Mouse (Mus musculus): ENCODE data around the gene Tnf. TPM values are rescaled to one million over a fixed set of nuclear protein-coding genes. Genes with fewer than 3 reads are reported as not detected.

The Tnf gene
- total RNA-seq, 2 experiments from 2014 or later: 0.36 to 0.83 TPM

DNA sequence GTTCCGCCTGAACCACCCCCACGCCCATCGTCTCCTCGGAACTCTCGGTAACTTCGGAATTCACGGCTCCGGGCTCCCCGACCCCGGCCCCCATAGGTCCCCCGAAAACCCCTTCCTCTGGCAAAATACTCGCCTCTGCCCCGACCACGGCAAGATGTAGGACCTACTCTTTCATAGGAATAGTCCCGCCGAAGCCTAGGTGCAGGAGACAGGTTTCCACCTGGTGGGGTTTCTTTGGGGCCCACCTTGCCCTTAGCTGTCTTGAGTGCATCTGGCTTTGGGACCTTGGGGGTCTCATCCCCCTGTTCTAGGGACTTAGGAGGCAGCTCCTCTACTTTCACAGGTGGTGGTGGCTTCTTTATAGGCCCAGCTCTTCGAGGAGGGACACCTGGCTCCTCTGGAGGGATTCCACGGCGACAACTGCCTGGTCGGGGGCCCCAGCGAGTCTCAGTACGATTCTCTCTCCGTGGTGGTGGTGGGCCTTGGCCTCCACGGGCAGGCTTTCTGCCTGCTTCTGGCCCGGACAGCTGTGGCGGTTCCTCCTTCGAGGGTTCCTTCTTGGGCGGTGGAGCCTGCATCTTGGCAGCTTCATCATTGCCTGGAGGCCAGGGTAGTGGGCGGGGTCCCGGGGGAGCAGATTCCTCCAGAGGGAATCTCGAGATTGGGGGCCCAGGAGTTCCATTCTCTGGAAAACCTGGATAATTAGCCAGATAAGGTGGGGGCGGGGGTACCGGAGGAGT lies 45.2 kb downstream of the Tnf start:
- no peak for DNase-seq (ENCODE audit: low spot score in 2 of 2)

DNA sequence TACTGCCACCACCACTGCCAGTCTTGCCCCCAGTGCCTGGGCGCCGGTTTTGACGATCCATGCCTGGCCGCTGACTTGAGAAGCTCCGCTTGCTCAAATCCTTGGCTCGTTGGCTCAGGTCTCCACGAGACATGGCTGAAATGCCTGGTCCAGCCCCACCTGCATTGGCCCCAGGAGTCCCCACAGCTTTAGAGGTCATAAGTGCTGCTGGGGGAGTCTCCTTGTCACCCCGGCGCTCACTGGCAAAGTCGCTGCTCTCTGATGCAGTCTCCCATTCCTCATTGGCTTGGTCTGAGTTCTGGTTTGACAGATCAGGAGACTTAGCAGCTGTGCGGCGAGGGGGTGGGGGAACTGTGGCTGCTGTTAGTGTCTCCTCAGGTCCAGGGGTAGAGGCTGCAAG lies 46.4 kb downstream of the Tnf start:
- DNase-seq (ENCODE audit: low spot score in 2 of 2): no peak

- no peak for DNase-seq (ENCODE audit: low spot score in 2 of 2)
Measured at GRCm38 (mm10) chr17:35154616-35155015, 47.2 kb downstream of the Tnf start.

DNA sequence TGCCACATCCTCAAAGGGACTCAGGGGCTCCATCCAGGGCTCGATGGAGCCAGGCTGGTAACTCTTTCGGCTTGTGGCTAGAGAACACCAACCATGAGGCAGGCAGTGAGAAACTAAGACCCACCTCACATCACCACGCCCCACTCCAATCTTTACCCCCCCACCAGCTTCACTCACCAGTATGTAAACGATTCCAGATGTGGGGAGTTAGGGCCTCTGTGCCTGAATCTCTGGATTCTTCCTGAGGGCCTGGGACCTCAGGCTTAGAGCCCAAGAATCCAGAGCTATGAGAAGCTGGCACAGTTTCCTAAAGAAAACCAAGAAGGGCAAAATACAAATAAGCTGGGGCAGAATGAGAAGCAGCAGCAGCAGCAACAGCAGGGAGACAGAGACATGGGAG lies 47.9 kb downstream of the Tnf start:
- no peak for DNase-seq (ENCODE audit: low spot score in 2 of 2)

GRCm38 (mm10) chr17:35153077-35153476 lies 48.7 kb downstream of the Tnf start:
- no peak for DNase-seq (ENCODE audit: low spot score in 2 of 2)

DNA sequence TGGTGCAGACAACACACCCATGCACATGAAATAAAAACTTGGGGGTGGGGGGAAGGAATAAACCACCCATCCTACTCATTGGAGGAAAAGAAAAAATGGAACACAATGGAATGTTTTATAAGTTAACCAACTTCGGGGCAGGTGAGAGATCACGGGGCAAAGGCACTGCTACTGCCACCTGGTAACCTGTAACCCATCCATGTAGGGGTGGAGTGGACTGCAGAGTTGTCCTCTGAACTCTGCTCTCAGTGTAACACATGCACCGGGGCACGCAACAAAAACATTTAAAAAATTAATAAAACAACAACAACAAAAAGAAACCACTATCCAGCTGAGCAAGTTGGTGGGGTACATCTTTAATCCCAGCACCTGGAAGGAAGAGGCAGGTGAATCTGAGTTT lies 49.7 kb downstream of the Tnf start:
- no peak for DNase-seq (ENCODE audit: low spot score in 2 of 2)

Small RNA genes within 50 kb of the gene (microRNA-seq; reads per million reads assigned to microRNA genes)
- gene Mir6973a (ENCODE audit: borderline number of aligned reads in 2 of 2) (0 reads per million in 2 experiments), gene Mir6974 (ENCODE audit: borderline number of aligned reads in 2 of 2) (0 reads per million in 2 experiments), gene Mir6975 (ENCODE audit: borderline number of aligned reads in 2 of 2) (0 reads per million in 2 experiments), gene Mir8094 (ENCODE audit: borderline number of aligned reads in 2 of 2) (0.47 to 0.61 reads per million in 2 experiments)

Other genes starting within 250 kb of the Tnf start
- gene Hspa1b, start 242.8 kb downstream of the Tnf start, total RNA-seq (2021): 100 to 1,000 TPM; 635 to 643 TPM
- gene Gm20481, start 232.1 kb downstream of the Tnf start, total RNA-seq (2021): under 1 TPM in 1 of 2 experiments, not detected in 1; 0.60 TPM
- gene Hspa1a, start 229.9 kb downstream of the Tnf start, total RNA-seq (2021): 100 to 1,000 TPM; 195 to 256 TPM
- gene Hspa1l, start 229.3 kb downstream of the Tnf start, total RNA-seq (2021): under 1 TPM; 0.30 to 0.58 TPM
- 10 to 100 TPM; 31.9 to 34.5 TPM for gene Lsm2, start 220.1 kb downstream of the Tnf start, total RNA-seq (2021)
- gene Vars, start 201.0 kb downstream of the Tnf start, total RNA-seq (2021): 10 to 100 TPM; 49.8 to 64.8 TPM
- under 1 TPM; 0.50 to 0.61 TPM for gene Vwa7, start 185.4 kb downstream of the Tnf start, total RNA-seq (2021)
- gene Sapcd1, start 174.0 kb downstream of the Tnf start, total RNA-seq (2021): under 1 TPM in 1 of 2 experiments, not detected in 1; 0.51 TPM
- 1 to 10 TPM; 1.1 to 1.3 TPM for gene Msh5, start 155.3 kb downstream of the Tnf start, total RNA-seq (2021)
- gene Clic1, start 152.0 kb downstream of the Tnf start, total RNA-seq (2021): 10 to 100 TPM; 71.9 to 92.9 TPM
- gene Ddah2, start 143.0 kb downstream of the Tnf start, total RNA-seq (2021): 10 to 100 TPM in 1 of 2 experiments, 1 to 10 TPM in 1; 9.1 to 17.0 TPM
- not detected for gene Ly6g6c, start 136.6 kb downstream of the Tnf start, total RNA-seq (2021)
- gene Mpig6b, start 135.8 kb downstream of the Tnf start, total RNA-seq (2021): under 1 TPM; 0.13 to 0.22 TPM
- gene Ly6g6e, start 125.1 kb downstream of the Tnf start, total RNA-seq (2021): not detected
- gene Ly6g6d, start 123.9 kb downstream of the Tnf start, total RNA-seq (2021): not detected
- not detected for gene Ly6g6f, start 116.4 kb downstream of the Tnf start, total RNA-seq (2021)
- gene Abhd16a, start 112.7 kb downstream of the Tnf start, total RNA-seq (2021): 10 to 100 TPM; 75.0 to 88.2 TPM
- not detected for gene Ly6g5c, start 93.7 kb downstream of the Tnf start, total RNA-seq (2021)
- gene Ly6g5b, start 86.6 kb downstream of the Tnf start, total RNA-seq (2021): under 1 TPM; 0.33 to 0.67 TPM
- gene Gpank1, start 80.6 kb downstream of the Tnf start, total RNA-seq (2021): 10 to 100 TPM; 14.8 to 16.2 TPM
- 100 to 1,000 TPM; 192 to 217 TPM for gene Csnk2b, start 80.0 kb downstream of the Tnf start, total RNA-seq (2021)
- gene D17H6S53E, start 75.6 kb downstream of the Tnf start, total RNA-seq (2021): 10 to 100 TPM; 28.8 to 34.6 TPM
- gene Apom, start 70.0 kb downstream of the Tnf start, total RNA-seq (2021): not detected
- 100 to 1,000 TPM; 307 to 394 TPM for gene Bag6, start 66.8 kb downstream of the Tnf start, total RNA-seq (2021)
- gene Prrc2a, start 37.1 kb downstream of the Tnf start, total RNA-seq (2021): 100 to 1,000 TPM; 214 to 251 TPM
- gene Aif1, start 25.9 kb downstream of the Tnf start, total RNA-seq (2021): 10 to 100 TPM in 1 of 2 experiments, 1 to 10 TPM in 1; 6.1 to 11.2 TPM
- gene Lst1, start 13.6 kb downstream of the Tnf start, total RNA-seq (2021): 1 to 10 TPM; 3.5 to 4.1 TPM
- 1 to 10 TPM; 2.0 to 6.5 TPM for gene Ltb, start 7.6 kb downstream of the Tnf start, total RNA-seq (2021)
- gene Lta, start 3.3 kb upstream of the Tnf start, total RNA-seq (2021): not detected
- not detected for gene Gm16181, start 18.8 kb upstream of the Tnf start, total RNA-seq (2021)
- 1 to 10 TPM; 4.7 to 5.3 TPM for gene Atp6v1g2, start 31.7 kb upstream of the Tnf start, total RNA-seq (2021)
- gene Nfkbil1, start 33.8 kb upstream of the Tnf start, total RNA-seq (2021): 10 to 100 TPM; 12.4 to 15.3 TPM
- 100 to 1,000 TPM; 195 to 213 TPM for gene Ddx39b, start 39.7 kb upstream of the Tnf start, total RNA-seq (2021)
- gene H2-D1, start 60.7 kb upstream of the Tnf start, total RNA-seq (2021): 100 to 1,000 TPM; 219 to 653 TPM
- 10 to 100 TPM in 1 of 2 experiments, 1 to 10 TPM in 1; 3.7 to 11.4 TPM for gene H2-Q1, start 118.4 kb upstream of the Tnf start, total RNA-seq (2021)
- 1 to 10 TPM; 2.3 to 5.4 TPM for gene H2-Q2, start 140.2 kb upstream of the Tnf start, total RNA-seq (2021)
- gene H2-Q4, start 177.6 kb upstream of the Tnf start, total RNA-seq (2021): 10 to 100 TPM; 28.3 to 79.1 TPM
- 10 to 100 TPM in 1 of 2 experiments, 1 to 10 TPM in 1; 5.0 to 33.9 TPM for gene H2-Q6, start 222.8 kb upstream of the Tnf start, total RNA-seq (2021)
- 10 to 100 TPM in 1 of 2 experiments, 1 to 10 TPM in 1; 8.0 to 28.6 TPM for gene H2-Q7, start 237.1 kb upstream of the Tnf start, total RNA-seq (2021)